Mouse (Mus musculus) R1 (cell line): ENCODE measurements around the gene Csnk2a1.

Experiments used
- DNase-seq: peaks from one replicate; pipeline ENCODE4 v3.0.0-alpha.2; 2018; ENCODE audit warnings: low read depth, low spot score

Csnk2a1 gene

GRCm38 (mm10) chr2:152324842-152325241, 98.2 kb downstream of the Csnk2a1 start:
- no peak for DNase-seq

- no peak for DNase-seq
These were observed 99.5 kb downstream of the Csnk2a1 start for GRCm38 (mm10) chr2:152326157-152326556.

- DNase-seq, result no peak
These were observed 100.0 kb downstream of the Csnk2a1 start for GRCm38 (mm10) chr2:152326654-152327053.

- peak; percentile 63 for DNase-seq
These were observed 101.3 kb downstream of the Csnk2a1 start for GRCm38 (mm10) chr2:152327980-152328379.

- no peak for DNase-seq
These were observed 104.3 kb downstream of the Csnk2a1 start for GRCm38 (mm10) chr2:152330858-152331423.
